Mouse (Mus musculus): ENCODE results near the gene Pi4k2b.

- TF ChIP-seq CTCF (IDR thresholded peaks at IDR 0.05; ENCODE audit: control insufficient read depth, insufficient read depth, insufficient replicate concordance, low read depth, low read length) (no peak), POLR2A (IDR thresholded peaks at IDR 0.05; ENCODE audit: control insufficient read depth, low read depth, low read length) (no peak)
These were observed 42.6 kb downstream of the Pi4k2b start for GRCm38 (mm10) chr5:52783957-52784356.

Data from testis, adult 2 months (tissue).